Mouse (Mus musculus) liver, embryonic 14.5 days (tissue): ENCODE measurements around the gene Copz2.

Source experiments
- CTCF ChIP-seq: IDR thresholded peaks from 2 replicates; pipeline ENCODE4 v1.5.1; 2016; ENCODE audit warnings: antibody characterized with exemption, low read depth, control low read depth
- EP300 ChIP-seq: IDR thresholded peaks from 2 replicates; pipeline ENCODE4 v1.6.1; 2016; ENCODE audit warnings: antibody characterized with exemption, low read depth

- TF ChIP-seq CTCF: no peak
- TF ChIP-seq EP300: no peak
Observed at GRCm38 (mm10) chr11:96876300-96877040, 26.8 kb downstream of the Copz2 start.
